Mouse (Mus musculus) megakaryocyte, embryonic 14.5 days (primary cell): ENCODE data around the gene Trim9.

Experiments
- FLI1 ChIP-seq: IDR thresholded peaks from 2 replicates; pipeline ENCODE4 v1.6.1; 2012; ENCODE audit warnings: low read length, inconsistent platforms, mixed read lengths
- GATA1 ChIP-seq: IDR thresholded peaks from 3 replicates; pipeline ENCODE4 v1.6.1; 2012; ENCODE audit warnings: mixed read lengths, low read length, inconsistent platforms, borderline replicate concordance

DNA sequence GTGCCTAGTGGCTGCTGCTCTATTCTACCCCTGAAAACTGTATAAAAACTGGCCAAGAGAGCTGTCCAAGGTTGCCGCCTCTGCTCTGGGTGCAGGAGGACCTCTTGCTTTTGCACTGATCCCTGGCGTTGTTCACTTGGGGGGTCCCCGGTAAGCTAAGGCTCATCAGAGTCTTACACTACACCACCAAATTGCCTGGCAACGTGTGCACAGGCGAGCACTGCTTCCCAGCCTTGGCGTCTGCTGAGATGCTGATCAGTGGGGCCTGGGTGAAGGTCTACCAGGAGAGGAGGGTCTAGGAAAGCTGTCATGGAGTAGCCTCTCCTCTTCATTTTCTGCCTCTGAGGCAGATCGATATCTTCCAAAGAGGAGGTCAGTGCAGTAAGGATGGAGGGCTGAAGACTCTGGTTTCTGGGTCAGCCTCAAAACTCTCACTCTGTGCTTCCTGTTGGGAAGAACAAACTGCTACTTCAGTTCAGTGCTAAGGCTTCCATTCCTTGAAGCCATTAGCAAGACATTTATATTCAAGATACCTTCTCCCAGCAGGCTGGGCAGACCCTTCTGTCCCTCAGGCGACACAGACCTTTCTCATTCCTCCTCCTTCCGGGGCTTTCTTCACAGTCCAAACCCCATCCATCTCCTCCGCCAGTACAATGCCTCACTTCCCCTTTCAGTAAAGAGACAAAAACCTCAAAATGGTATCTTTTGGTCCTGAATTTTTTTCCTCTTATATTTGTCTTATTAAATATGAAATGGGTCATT, 54.1 kb downstream of the Trim9 start:
- no peak for TF ChIP-seq GATA1
- TF ChIP-seq FLI1, result no peak
